Mouse (Mus musculus) limb, embryonic 11.5 days (tissue): ENCODE measurements around the gene Tmcc3. TPM values are rescaled to one million over a fixed set of nuclear protein-coding genes. Genes with fewer than 3 reads are reported as not detected.
"Not testable (repeated sequence)": the region's sequence is repeated elsewhere in the genome, so short reads cannot be mapped to it uniquely, and the experiment has no call there.

ENCODE experiments used
- ATAC-seq: fragments of 200-750 bp; cut with Nextera tagmentation; 2 replicates; pipeline ENCODE4 v1.8.0; 2017; ENCODE audit warnings: low read depth; ENCODE audit not compliant: insufficient number of reproducible peaks, low FRiP score, low TSS enrichment
- DNase-seq: peaks from one replicate; pipeline ENCODE4 v3.0.0-alpha.2; 2015; ENCODE audit warnings: low spot score
- H3K27ac ChIP-seq: fragments of 300-500 bp; sonication (generic); replicated peaks from 2 replicates; pipeline ENCODE4 v1.5.1; 2014; ENCODE audit warnings: low read depth, mild to moderate bottlenecking, low read length
- H3K27me3 ChIP-seq: fragments of 300-500 bp; sonication (generic); 2 replicates; pipeline ENCODE4 v1.6.1; 2014; ENCODE audit warnings: mild to moderate bottlenecking, low read length, mixed read lengths; ENCODE audit not compliant: control insufficient read depth, insufficient read depth
- H3K36me3 ChIP-seq: fragments of 300-500 bp; sonication (generic); 2 replicates; pipeline ENCODE4 v1.6.1; 2014; ENCODE audit warnings: mild to moderate bottlenecking, low read length, moderate library complexity, mixed read lengths; ENCODE audit not compliant: control insufficient read depth, insufficient read depth
- H3K4me1 ChIP-seq: fragments of 300-500 bp; sonication (generic); 2 replicates; pipeline ENCODE4 v1.6.1; 2014; ENCODE audit warnings: low read length, mixed read lengths; ENCODE audit not compliant: control insufficient read depth, insufficient read depth
- H3K4me2 ChIP-seq: fragments of 300-500 bp; sonication (generic); 2 replicates; pipeline ENCODE4 v1.6.1; 2014; ENCODE audit warnings: low read depth, mild to moderate bottlenecking, moderate library complexity; ENCODE audit not compliant: severe bottlenecking
- H3K4me3 ChIP-seq: fragments of 300-500 bp; sonication (generic); 2 replicates; pipeline ENCODE4 v1.5.1; 2014; ENCODE audit warnings: low read depth, low read length
- H3K9ac ChIP-seq: fragments of 300-500 bp; sonication (generic); 2 replicates; pipeline ENCODE4 v1.6.1; 2014; ENCODE audit warnings: mild to moderate bottlenecking, low read length
- H3K9me3 ChIP-seq: fragments of 300-500 bp; sonication (generic); 2 replicates; pipeline ENCODE4 v1.6.1; 2016; ENCODE audit warnings: low read length; ENCODE audit not compliant: control insufficient read depth
- WGBS: fragments of 180-500 bp; shearing (Covaris S2); extraction: QIAGEN DNeasy Blood & Tissue Kit; methylation state at CpG from one replicate; pipeline ENCODE4 v1.1.7; 2014; 5-methylcytosine and 5-hydroxymethylcytosine counted together
- polyA plus RNA-seq: library from polyadenylated mRNA; unstranded; fragments of >200 nt; fragmentation: Nextera tagmentation; extraction: Ambion mirVana; gene quantifications from 2 replicates; pipeline ENCODE4 v1.2.1, GENCODE M21; 2014

Tmcc3 gene
- polyA plus RNA-seq, 1 experiment from 2014 or later: 5.3 TPM

DNA sequence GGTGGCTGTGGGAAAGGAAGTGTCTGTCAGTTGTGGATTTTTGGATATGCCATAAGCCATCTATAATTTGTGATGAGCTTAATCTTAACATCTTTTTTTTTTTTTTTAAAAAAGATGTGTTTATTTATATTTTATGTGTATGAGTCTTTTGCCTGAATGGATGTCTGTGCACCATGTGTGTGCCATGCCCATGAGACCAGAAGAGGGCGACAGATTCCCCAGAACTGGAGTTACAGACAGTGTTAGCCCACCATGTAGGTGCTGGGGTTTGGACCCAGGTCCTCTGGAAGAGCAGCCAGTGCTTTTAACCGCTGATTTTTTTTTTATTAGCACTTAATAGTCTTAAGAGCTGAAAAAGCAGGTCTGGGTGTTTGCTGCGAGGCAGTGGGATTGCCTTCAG, 269.6 kb downstream of the Tmcc3 start:
- Histone ChIP-seq H3K36me3 (no peaks in the 10 kb centered on the region), H3K9me3 (no peaks in the 10 kb centered on the region), H3K9ac (no peak overlapping the region), H3K27ac (no peak overlapping the region), H3K4me1 (peaks cover 4% of the 10 kb centered on the region), H3K4me2 (no peak overlapping the region), H3K4me3 (no peak overlapping the region), H3K27me3 (no peaks in the 10 kb centered on the region)
- no peak for DNase-seq
- 83% methylated on average over 3 of the region's 3 CpGs for WGBS
- ATAC-seq: no peak

DNA sequence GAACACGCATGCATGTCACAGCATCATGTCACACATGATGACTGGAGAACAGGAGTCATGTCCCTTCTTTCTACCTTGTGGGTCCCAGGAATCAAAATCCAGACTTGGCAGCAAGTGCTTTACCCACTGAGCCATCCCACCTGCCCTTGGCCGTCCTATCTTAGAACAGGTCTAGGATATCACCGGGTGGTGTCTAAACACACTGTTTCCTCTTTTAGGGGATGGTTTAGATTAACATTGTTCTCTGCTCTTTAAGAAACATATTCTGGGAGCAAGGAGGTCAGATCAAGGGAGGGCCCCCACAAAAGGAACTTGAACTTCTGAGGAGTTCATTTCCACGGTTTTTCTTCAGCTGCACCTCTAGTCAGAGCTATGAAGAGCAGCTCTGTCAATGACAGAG, 272.0 kb downstream of the Tmcc3 start:
- ATAC-seq (no peak), DNase-seq (no peak)
- Histone ChIP-seq H3K27ac (no peak overlapping the region), H3K36me3 (no peaks in the 10 kb centered on the region), H3K4me2 (no peak overlapping the region), H3K4me3 (no peak overlapping the region), H3K9ac (no peak overlapping the region), H3K27me3 (no peaks in the 10 kb centered on the region), H3K9me3 (no peaks in the 10 kb centered on the region), H3K4me1 (peaks cover 4% of the 10 kb centered on the region)
- WGBS: 75% methylated on average over 4 of the region's 4 CpGs

DNA sequence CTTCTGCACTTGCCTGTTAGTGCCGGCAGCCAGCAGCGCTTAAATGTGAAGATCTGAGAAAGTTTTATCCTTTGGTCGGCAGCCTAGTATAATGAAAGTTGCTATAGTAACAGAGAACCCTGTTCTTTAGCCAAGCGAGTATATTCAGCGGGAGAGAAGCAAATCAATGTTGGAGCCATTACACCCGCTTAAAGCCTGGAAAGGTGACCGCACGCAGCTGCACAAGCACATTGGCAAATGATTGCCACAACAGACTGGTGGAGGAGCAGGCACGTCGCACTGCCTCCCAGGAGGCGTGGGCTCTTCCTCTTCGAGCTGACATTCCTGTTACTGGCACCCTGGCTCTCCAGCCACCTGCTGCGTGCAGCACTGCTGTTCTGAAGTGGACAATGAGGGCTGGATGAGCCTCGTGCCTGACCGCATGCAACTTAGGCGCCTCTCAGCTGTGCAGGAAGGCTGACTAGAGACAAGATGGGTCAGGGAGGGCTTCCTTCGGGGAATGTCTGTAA, 273.2 kb downstream of the Tmcc3 start:
- Histone ChIP-seq H3K27me3 (no peaks in the 10 kb centered on the region), H3K4me1 (peaks cover 4% of the 10 kb centered on the region), H3K9ac (no peak overlapping the region), H3K36me3 (no peaks in the 10 kb centered on the region), H3K9me3 (no peaks in the 10 kb centered on the region), H3K27ac (no peak overlapping the region), H3K4me3 (no peak overlapping the region), H3K4me2 (no peak overlapping the region)
- 78% methylated on average over 17 of the region's 17 CpGs for WGBS
- DNase-seq (no peak), ATAC-seq (no peak)

DNA sequence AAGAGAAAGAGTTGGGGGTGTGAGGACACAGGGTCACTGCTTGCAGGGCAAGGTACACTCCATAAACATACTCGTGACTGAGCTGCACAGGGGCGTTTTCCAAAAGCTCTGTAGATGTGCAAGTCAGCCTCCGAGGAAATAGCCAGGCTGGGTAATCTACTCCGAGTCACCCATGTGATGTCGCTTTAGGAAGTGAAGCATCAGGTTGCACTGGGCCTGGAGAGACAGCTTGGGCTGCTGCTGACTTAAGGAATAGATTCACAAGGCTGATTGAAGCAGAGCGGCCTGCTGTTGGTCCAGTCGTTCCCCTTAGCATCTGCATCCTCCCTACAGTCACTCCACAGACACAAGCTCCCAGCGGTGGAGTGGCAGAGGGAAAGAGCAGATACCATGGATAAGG, 274.1 kb downstream of the Tmcc3 start:
- no peak for ATAC-seq
- DNase-seq: no peak
- no peaks in the 10 kb centered on the region for H3K9me3 ChIP-seq
- no peak overlapping the region for H3K27ac ChIP-seq
- no peaks in the 10 kb centered on the region for H3K36me3 ChIP-seq
- WGBS: 44% methylated on average over 8 of the region's 8 CpGs
- H3K4me3 ChIP-seq: no peak overlapping the region
- peaks cover 4% of the 10 kb centered on the region for H3K4me1 ChIP-seq
- no peak overlapping the region for H3K9ac ChIP-seq
- no peak overlapping the region for H3K4me2 ChIP-seq
- no peaks in the 10 kb centered on the region for H3K27me3 ChIP-seq

DNA sequence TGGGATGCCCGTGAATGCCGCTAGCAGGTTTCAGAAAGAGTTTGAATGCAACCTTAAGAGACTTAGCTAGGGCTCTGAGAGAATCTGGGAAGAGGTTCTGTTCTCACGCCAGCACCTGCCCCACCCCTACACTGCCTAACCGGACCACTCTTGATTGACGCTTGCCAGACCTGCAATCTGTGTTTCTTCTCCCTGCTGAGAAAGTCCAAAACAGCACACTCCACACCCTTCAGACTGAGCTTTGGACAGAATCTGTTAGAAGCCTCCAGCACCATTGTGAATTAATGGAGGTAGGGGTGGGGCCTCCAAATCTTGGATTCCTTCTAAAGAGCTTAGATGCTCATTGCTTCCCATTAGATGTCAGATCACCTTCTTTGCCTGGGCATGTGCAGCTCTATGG, 277.2 kb downstream of the Tmcc3 start:
- Histone ChIP-seq H3K27me3 (no peaks in the 10 kb centered on the region), H3K4me1 (peaks cover 4% of the 10 kb centered on the region), H3K36me3 (no peaks in the 10 kb centered on the region), H3K27ac (no peak overlapping the region), H3K4me3 (no peak overlapping the region), H3K9me3 (no peaks in the 10 kb centered on the region), H3K4me2 (no peak overlapping the region), H3K9ac (no peak overlapping the region)
- DNase-seq (no peak), ATAC-seq (no peak)
- 81% methylated on average over 5 of the region's 5 CpGs for WGBS

DNA sequence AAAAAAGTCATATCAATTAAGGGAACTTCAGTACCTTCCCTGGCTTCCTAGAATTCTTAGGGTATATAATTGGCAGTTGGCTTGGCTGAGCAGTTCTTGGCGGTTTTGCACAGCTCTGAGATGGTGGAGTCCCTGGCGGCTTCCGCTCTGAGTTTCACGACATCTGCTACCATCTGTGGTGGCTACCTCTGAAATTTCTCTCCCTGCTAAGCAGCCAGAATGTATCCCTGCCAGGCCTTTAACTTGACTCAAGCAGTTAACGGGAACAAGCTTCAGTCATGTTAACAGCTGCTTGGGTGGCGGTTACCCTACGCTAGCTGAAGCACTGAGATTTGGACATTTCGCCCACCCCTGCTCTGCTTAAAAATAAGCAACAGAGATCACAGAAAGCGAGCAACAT, 284.0 kb downstream of the Tmcc3 start:
- DNase-seq (no peak), ATAC-seq (no peak)
- Histone ChIP-seq H3K9me3 (no peaks in the 10 kb centered on the region), H3K27me3 (no peaks in the 10 kb centered on the region), H3K4me1 (no peaks in the 10 kb centered on the region), H3K9ac (no peak overlapping the region), H3K27ac (no peak overlapping the region), H3K4me2 (no peak overlapping the region), H3K36me3 (no peaks in the 10 kb centered on the region), H3K4me3 (no peak overlapping the region)
- WGBS: 82% methylated on average over 9 of the region's 9 CpGs

DNA sequence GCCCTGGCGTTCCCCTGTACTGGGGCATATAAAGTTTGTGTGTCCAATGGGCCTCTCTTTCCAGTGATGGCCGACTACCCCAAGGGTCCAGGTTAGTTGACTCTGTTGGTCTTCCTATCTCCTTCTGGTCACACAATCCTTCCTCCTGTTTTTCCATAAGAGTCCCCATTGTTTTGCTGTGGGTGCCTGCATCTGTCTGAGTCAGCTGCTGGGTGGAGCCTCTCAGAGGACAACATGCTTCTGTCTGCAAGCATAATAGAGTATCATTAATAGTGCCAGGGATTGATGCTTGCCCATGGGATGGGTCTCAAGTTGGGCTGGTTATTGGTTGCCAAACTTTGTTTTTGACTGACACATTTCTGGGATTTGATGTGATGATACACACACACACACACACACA, 288.1 kb downstream of the Tmcc3 start:
- H3K9ac ChIP-seq, H3K9me3 ChIP-seq, ATAC-seq, DNase-seq, H3K27ac ChIP-seq, H3K4me1 ChIP-seq, H3K4me3 ChIP-seq, H3K27me3 ChIP-seq, H3K4me2 ChIP-seq, H3K36me3 ChIP-seq: not testable (repeated sequence)
- 79% methylated on average over 2 of the region's 2 CpGs for WGBS

DNA sequence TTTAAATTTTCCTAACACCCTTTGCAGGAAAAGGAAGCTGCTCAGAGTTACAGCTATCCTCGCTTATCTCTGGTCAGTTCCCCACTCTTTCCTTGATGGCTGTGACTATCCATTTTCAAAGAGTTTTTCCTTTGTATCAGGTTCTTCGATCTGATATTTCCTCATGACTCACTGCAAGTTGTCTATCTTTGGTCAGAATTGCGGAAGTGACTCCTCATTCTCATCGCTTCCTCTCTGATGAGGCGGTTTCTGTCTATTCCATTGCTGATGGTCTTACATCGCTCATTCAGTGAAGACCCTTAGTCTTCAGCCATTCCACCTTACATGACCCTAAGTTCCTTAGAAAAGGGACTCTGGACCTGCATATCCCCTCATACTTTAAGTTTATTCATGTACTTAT, 289.3 kb downstream of the Tmcc3 start:
- DNase-seq (no peak), ATAC-seq (no peak)
- H3K27me3 ChIP-seq: no peaks in the 10 kb centered on the region
- no peaks in the 10 kb centered on the region for H3K4me1 ChIP-seq
- WGBS: 88% methylated on average over 6 of the region's 6 CpGs
- H3K27ac ChIP-seq: no peak overlapping the region
- no peak overlapping the region for H3K4me3 ChIP-seq
- no peaks in the 10 kb centered on the region for H3K36me3 ChIP-seq
- H3K4me2 ChIP-seq: no peak overlapping the region
- no peak overlapping the region for H3K9ac ChIP-seq
- H3K9me3 ChIP-seq: no peaks in the 10 kb centered on the region

DNA sequence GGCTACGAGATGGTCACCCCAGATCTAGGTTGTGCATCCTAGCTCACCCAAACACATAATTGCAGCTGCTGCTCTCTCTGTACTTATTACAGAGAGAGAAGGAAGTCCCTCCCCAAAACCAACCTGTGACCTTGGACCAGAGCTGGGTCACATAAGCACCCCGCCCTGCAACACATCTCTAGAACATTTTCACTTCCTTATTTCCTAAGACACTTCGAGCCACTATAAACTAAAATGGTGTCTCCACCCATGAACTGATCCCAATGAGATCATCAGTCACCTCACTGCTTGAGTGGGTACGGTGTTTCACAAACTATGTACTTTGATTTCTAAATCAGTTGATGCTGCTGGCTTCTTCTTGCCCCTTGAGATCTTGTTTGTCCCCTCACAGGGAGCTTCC, 293.7 kb downstream of the Tmcc3 start:
- H3K4me2 ChIP-seq: no peak overlapping the region
- H3K36me3 ChIP-seq: no peaks in the 10 kb centered on the region
- 93% methylated on average over 4 of the region's 4 CpGs for WGBS
- no peak overlapping the region for H3K4me3 ChIP-seq
- no peak overlapping the region for H3K9ac ChIP-seq
- no peaks in the 10 kb centered on the region for H3K4me1 ChIP-seq
- DNase-seq (no peak), ATAC-seq (no peak)
- H3K27me3 ChIP-seq: no peaks in the 10 kb centered on the region
- no peak overlapping the region for H3K27ac ChIP-seq
- H3K9me3 ChIP-seq: no peaks in the 10 kb centered on the region
